Mouse (Mus musculus): ENCODE results near the gene Per1. TPM values are rescaled to one million over a fixed set of nuclear protein-coding genes. Genes with fewer than 3 reads are reported as not detected.

Gene Per1
- total and polyA plus RNA-seq, 2 experiments from 2014 or later: 15.2 to 38.3 TPM

DNA sequence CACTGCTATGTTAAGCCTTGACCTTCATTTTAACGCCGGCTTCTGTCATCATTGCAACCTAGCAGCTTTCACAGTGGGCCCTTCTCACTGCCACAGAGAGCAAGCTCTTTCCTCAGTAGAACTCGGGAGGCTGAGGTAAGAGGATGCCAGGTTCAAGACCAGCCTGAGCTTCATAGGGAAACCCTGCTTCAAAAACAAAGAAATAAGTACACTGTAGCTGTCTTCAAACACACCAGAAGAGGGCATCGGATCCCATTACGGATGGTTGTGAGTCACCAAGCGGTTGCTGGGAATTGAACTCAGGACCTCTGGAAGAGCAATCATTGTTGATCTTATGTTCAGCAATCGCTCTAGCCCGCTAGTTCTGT, 14.2 kb upstream of the Per1 start:
- Histone ChIP-seq H3K4me1 (ENCODE audit: insufficient read depth) (no peaks in the 10 kb centered on the region), H3K9ac (no peak overlapping the region), H3K27me3 (ENCODE audit: insufficient read depth, low read length) (no peaks in the 10 kb centered on the region), H3K4me3 (ENCODE audit: low read depth, low read length) (no peak overlapping the region), H3K27ac (ENCODE audit: low read depth, low read length) (no peak overlapping the region), H3K36me3 (ENCODE audit: insufficient read depth) (no peaks in the 10 kb centered on the region), H3K4me2 (ENCODE audit: low read depth) (no peak overlapping the region), H3K9me3 (ENCODE audit: low read length) (no peaks in the 10 kb centered on the region)
- WGBS: 87% methylated on average over 8 of the region's 8 CpGs
- TF ChIP-seq CTCF (IDR thresholded peaks at IDR 0.05; ENCODE audit: low read depth): no peak
- no peak for DNase-seq
- ATAC-seq: no peak

DNA sequence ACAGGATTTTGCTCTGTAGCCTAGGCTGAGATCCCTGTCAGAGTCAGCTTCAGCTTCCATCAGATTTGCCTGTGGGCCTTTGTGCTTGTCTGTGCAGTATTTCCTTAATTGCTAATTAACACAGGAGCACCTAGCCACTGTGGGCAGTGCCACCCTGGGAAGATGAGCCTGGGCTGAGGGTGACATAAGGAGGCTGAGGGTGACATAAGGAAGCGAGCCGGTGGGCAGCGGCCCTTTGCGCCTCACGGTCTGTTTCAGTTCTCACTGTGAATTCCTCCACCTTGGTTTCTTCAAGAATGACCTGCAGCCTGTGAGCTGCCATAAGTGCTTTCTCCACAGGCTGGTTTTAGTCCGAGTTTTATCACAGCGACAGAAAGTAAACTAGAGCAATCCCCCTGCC, 13.4 kb upstream of the Per1 start:
- no peak overlapping the region for H3K4me2 ChIP-seq (ENCODE audit: low read depth)
- H3K4me3 ChIP-seq (ENCODE audit: low read depth, low read length): no peak overlapping the region
- no peak overlapping the region for H3K9ac ChIP-seq
- H3K27me3 ChIP-seq (ENCODE audit: insufficient read depth, low read length): no peaks in the 10 kb centered on the region
- DNase-seq (no peak), ATAC-seq (no peak)
- H3K27ac ChIP-seq (ENCODE audit: low read depth, low read length): no peak overlapping the region
- TF ChIP-seq CTCF (IDR thresholded peaks at IDR 0.05; ENCODE audit: low read depth): no peak
- no peaks in the 10 kb centered on the region for H3K9me3 ChIP-seq (ENCODE audit: low read length)
- WGBS: 88% methylated on average over 7 of the region's 7 CpGs
- no peaks in the 10 kb centered on the region for H3K36me3 ChIP-seq (ENCODE audit: insufficient read depth)
- no peaks in the 10 kb centered on the region for H3K4me1 ChIP-seq (ENCODE audit: insufficient read depth)

DNA sequence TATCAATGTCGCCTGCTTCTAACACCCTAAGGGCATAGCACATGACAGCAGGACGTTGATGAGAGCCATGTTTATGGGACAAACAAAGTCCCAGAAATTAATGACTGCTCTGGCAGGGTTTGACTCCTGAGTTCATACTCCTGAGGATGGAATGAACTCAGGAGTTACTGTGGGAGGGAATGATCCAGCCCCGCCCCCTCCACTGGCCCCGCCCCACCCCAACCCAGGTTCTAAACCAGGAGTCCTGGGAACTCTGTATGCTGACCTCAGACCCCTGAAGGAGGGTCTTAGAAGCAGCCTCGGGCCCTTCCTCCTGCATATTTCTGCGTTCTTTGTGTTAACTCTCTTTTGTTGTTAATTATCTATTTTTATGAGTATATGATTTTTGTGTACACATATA, 9.4 kb upstream of the Per1 start:
- no peak overlapping the region for H3K4me3 ChIP-seq (ENCODE audit: low read depth, low read length)
- H3K27me3 ChIP-seq (ENCODE audit: insufficient read depth, low read length): no peaks in the 10 kb centered on the region
- no peak overlapping the region for H3K27ac ChIP-seq (ENCODE audit: low read depth, low read length)
- no peak overlapping the region for H3K9ac ChIP-seq
- H3K4me1 ChIP-seq (ENCODE audit: insufficient read depth): peaks cover 14% of the 10 kb centered on the region
- WGBS: 71% methylated on average over 6 of the region's 6 CpGs
- H3K9me3 ChIP-seq (ENCODE audit: low read length): no peaks in the 10 kb centered on the region
- no peak for ATAC-seq
- no peak overlapping the region for H3K4me2 ChIP-seq (ENCODE audit: low read depth)
- no peak for DNase-seq
- TF ChIP-seq CTCF (IDR thresholded peaks at IDR 0.05; ENCODE audit: low read depth): no peak
- H3K36me3 ChIP-seq (ENCODE audit: insufficient read depth): no peaks in the 10 kb centered on the region; the same call in 1 of the 2 replicates

DNA sequence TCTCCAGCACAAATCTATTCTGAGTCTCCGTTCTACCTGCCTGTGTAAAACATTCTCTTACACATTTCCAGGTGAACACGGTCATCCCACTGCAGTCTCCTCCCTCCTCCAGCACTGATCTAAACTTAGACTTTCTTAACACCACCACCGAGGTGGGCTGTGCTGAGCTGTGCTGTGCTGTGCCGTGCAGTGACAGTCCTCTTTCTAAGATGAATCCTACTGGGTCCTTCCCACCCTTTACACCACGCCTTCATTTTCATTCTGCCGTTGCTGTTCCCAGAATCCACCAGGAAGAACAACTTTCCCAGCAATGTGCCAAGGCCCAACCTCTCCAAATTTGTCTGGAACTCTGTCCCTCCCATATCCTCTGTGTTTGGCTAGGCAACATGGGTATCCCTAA, 8.6 kb upstream of the Per1 start:
- H3K4me3 ChIP-seq (ENCODE audit: low read depth, low read length): no peak overlapping the region
- H3K4me2 ChIP-seq (ENCODE audit: low read depth): no peak overlapping the region
- DNase-seq: no peak
- peaks cover 7% of the 10 kb centered on the region for H3K36me3 ChIP-seq (ENCODE audit: insufficient read depth)
- no peak for TF ChIP-seq CTCF (IDR thresholded peaks at IDR 0.05; ENCODE audit: low read depth)
- H3K4me1 ChIP-seq (ENCODE audit: insufficient read depth): peaks cover 14% of the 10 kb centered on the region
- H3K9ac ChIP-seq: no peak overlapping the region
- 65% methylated on average over 6 of the region's 6 CpGs for WGBS
- H3K27me3 ChIP-seq (ENCODE audit: insufficient read depth, low read length): no peaks in the 10 kb centered on the region
- ATAC-seq: no peak
- no peaks in the 10 kb centered on the region for H3K9me3 ChIP-seq (ENCODE audit: low read length)
- no peak overlapping the region for H3K27ac ChIP-seq (ENCODE audit: low read depth, low read length)

DNA sequence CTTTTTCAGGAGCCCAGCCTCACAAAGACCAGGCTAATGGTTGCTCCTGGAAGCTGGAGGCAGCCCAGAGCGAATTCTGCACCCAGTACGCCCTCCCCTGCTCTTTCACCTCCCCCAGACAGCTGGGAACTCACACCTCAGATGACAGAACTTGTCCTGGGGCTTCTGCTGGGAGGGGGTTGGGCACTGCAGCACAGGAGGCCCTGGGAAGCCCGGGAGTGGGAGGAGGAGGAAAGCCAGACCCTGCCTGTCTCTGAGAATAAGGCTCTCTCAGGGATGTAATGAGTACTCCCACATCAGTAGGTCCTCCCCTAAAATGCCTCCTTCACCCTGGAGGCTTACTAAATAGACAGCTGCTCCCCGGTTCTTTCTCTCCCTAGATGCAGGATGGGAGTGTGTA, 7.9 kb upstream of the Per1 start:
- H3K27ac ChIP-seq (ENCODE audit: low read depth, low read length): no peak overlapping the region
- peak overlapping the region; percentile 14; the same call in 1 of the 2 replicates for H3K9ac ChIP-seq
- no peak for TF ChIP-seq CTCF (IDR thresholded peaks at IDR 0.05; ENCODE audit: low read depth)
- H3K4me1 ChIP-seq (ENCODE audit: insufficient read depth): peaks cover 14% of the 10 kb centered on the region
- no peak for DNase-seq
- H3K4me3 ChIP-seq (ENCODE audit: low read depth, low read length): no peak overlapping the region
- H3K9me3 ChIP-seq (ENCODE audit: low read length): no peaks in the 10 kb centered on the region
- peaks cover 14% of the 10 kb centered on the region for H3K36me3 ChIP-seq (ENCODE audit: insufficient read depth)
- no peak for ATAC-seq
- WGBS: 49% methylated on average over 4 of the region's 4 CpGs
- no peak overlapping the region for H3K4me2 ChIP-seq (ENCODE audit: low read depth)
- no peaks in the 10 kb centered on the region for H3K27me3 ChIP-seq (ENCODE audit: insufficient read depth, low read length)

DNA sequence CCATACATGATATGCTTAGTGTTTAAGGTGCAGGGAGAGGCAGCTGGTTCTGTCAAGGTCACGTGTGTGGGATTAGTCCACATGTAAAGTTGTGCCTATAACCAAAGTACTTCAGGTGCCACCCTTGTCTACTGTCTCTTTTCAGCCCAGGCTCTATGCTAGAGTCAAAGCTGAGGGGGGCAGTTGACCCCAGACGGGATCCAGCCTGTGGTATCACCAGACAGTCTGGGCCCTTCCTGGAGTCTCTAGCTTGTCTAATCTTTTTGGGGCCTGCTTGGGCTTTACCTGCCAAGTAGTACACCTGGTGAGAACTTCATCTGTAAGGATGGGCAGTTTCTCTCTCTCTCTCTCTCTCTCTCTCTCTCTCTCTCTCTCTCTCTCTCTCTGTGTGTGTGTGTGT, 7.4 kb upstream of the Per1 start:
- H3K9ac ChIP-seq: peak overlapping the region; percentile 100
- no peak for TF ChIP-seq CTCF (IDR thresholded peaks at IDR 0.05; ENCODE audit: low read depth)
- peaks cover 16% of the 10 kb centered on the region for H3K36me3 ChIP-seq (ENCODE audit: insufficient read depth)
- peak overlapping the region; percentile 97 for H3K27ac ChIP-seq (ENCODE audit: low read depth, low read length)
- ATAC-seq: no peak
- peaks cover 14% of the 10 kb centered on the region for H3K4me1 ChIP-seq (ENCODE audit: insufficient read depth)
- H3K27me3 ChIP-seq (ENCODE audit: insufficient read depth, low read length): no peaks in the 10 kb centered on the region
- H3K4me2 ChIP-seq (ENCODE audit: low read depth): peak overlapping the region; percentile 91
- no peaks in the 10 kb centered on the region for H3K9me3 ChIP-seq (ENCODE audit: low read length)
- 78% methylated on average over 2 of the region's 2 CpGs for WGBS
- no peak overlapping the region for H3K4me3 ChIP-seq (ENCODE audit: low read depth, low read length)
- DNase-seq: no peak

DNA sequence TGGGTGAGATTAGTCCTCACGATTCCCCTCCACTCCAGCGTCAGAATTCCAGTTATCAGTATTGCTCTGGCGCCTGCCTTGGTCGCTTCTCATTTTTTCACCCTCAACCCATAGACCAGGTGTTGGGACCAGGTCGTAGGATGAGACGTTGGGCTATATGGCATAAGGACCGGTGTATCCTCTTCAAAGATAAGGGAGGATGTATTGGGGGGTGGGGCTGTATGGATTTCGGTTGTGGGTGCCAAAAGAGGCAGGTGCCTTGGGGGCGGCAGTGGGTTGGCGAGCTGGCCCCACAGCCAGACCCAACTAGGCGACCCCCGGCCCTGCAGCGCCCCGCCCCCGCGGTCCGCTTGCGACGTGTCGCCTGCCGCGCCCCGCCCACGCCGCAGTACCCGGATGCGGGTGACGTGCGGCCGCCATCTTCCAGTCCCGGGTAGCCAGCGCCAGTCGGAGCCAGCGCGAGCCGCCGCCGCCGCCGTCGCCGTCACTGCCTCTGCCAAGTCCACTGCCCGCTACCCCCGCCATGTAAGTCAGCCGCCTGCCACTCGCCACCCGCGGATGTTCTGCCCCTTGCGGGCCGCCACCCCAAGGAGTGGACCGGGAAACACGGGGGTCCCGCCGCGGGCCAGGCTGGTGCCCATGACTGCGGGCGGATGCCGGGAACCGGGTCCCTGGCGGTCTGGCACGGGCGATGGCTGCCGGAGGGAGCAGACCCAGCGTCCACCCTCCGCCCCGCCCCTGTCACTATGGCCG, 6.7 kb upstream of the Per1 start, which contains the start of gene Vamp2:
Vamp2 (plus strand) TSS at position 388 of the 753 bp plus-strand sequence.
- DNase-seq (peak; percentile 95), ATAC-seq (peak; percentile 94)
- H3K4me1 ChIP-seq (ENCODE audit: insufficient read depth): peaks cover 14% of the 10 kb centered on the region
- H3K27ac ChIP-seq (ENCODE audit: low read depth, low read length): peak within 1 kb of the TSS; percentile 97
- peak; percentile 4; the same call in 1 of the 2 replicates for TF ChIP-seq CTCF (IDR thresholded peaks at IDR 0.05; ENCODE audit: low read depth)
- H3K27me3 ChIP-seq (ENCODE audit: insufficient read depth, low read length): no peaks in the 10 kb centered on the region
- peak within 1 kb of the TSS; percentile 100 for H3K9ac ChIP-seq
- H3K4me3 ChIP-seq (ENCODE audit: low read depth, low read length): peak within 1 kb of the TSS; percentile 99
- H3K36me3 ChIP-seq (ENCODE audit: insufficient read depth): peaks cover 19% of the 10 kb centered on the region
- no peaks in the 10 kb centered on the region for H3K9me3 ChIP-seq (ENCODE audit: low read length)
- WGBS: under 1% methylated on average over 50 of the region's 67 CpGs
- H3K4me2 ChIP-seq (ENCODE audit: low read depth): peak within 1 kb of the TSS; percentile 91

Measured in forebrain, postnatal 0 days (tissue).